Mouse (Mus musculus) midbrain, embryonic 16.5 days (tissue): ENCODE measurements at regions not wholly inside any gene's neighbourhood (a gene's known extent, or its start where the extent isn't known, plus 50 kb on each side); places are given as distances from the start of the nearest gene placed in this dataset.

Experiments used
- ATAC-seq: fragments of 200-750 bp; cut with Nextera tagmentation; 2 replicates; pipeline ENCODE4 v1.8.0; 2017; ENCODE audit warnings: moderate TSS enrichment
- H3K27ac ChIP-seq: fragments of 300-500 bp; sonication (generic); 2 replicates; pipeline ENCODE4 v1.5.1; 2014; ENCODE audit warnings: mild to moderate bottlenecking, low read length, mixed read lengths
- H3K27me3 ChIP-seq: fragments of 300-500 bp; sonication (generic); 2 replicates; pipeline ENCODE4 v1.6.1; 2014; ENCODE audit warnings: low read depth, low read length, mixed read lengths; ENCODE audit not compliant: control insufficient read depth, insufficient read depth
- H3K36me3 ChIP-seq: fragments of 300-500 bp; sonication (generic); 2 replicates; pipeline ENCODE4 v1.6.1; 2014; ENCODE audit warnings: mild to moderate bottlenecking, low read length, moderate library complexity, mixed read lengths; ENCODE audit not compliant: control insufficient read depth, insufficient read depth
- H3K4me1 ChIP-seq: fragments of 300-500 bp; sonication (generic); 2 replicates; pipeline ENCODE4 v1.6.1; 2014; ENCODE audit warnings: mild to moderate bottlenecking, low read length, mixed read lengths; ENCODE audit not compliant: control insufficient read depth, insufficient read depth
- H3K4me2 ChIP-seq: fragments of 300-500 bp; sonication (generic); 2 replicates; pipeline ENCODE4 v1.6.1; 2014; ENCODE audit warnings: mild to moderate bottlenecking, low read length, mixed read lengths
- H3K4me3 ChIP-seq: fragments of 300-500 bp; sonication (generic); 2 replicates; pipeline ENCODE4 v1.5.1; 2014; ENCODE audit warnings: low read depth, mild to moderate bottlenecking, low read length, moderate library complexity, mixed read lengths
- H3K9ac ChIP-seq: fragments of 300-500 bp; sonication (generic); 2 replicates; pipeline ENCODE4 v1.6.1; 2014; ENCODE audit warnings: low read depth, low read length, mixed read lengths
- H3K9me3 ChIP-seq: fragments of 300-500 bp; sonication (generic); replicated peaks from 2 replicates; pipeline ENCODE4 v1.6.1; 2014; ENCODE audit warnings: mild to moderate bottlenecking, low read length, mixed read lengths; ENCODE audit not compliant: control insufficient read depth, poor library complexity, severe bottlenecking
- WGBS: fragments of 180-500 bp; shearing (Covaris S2); extraction: QIAGEN DNeasy Blood & Tissue Kit; methylation state at CpG from one replicate; pipeline ENCODE4 v1.1.7; 2014; 5-methylcytosine and 5-hydroxymethylcytosine counted together

DNA sequence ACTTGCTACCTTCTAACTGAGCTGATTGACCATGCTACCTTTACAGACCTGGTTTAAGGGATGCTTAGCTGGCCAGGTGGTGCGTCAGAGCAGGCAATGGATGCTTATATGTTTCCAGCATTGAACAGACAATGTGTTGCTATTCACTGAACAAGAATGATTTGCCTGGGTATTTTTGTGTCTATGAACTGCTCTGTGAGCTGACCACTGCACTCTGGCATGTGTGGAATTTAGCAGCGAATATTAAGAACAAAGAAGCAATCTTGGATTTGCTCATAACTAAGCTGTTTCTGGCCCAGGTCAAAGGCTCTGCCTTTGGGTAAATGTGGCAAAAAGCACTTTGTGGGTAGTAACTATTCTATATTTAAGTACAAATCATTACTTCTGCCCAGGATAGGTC is 58.3 kb upstream of the Ccdc39 start:
- no peak overlapping the region for H3K9ac ChIP-seq
- H3K27ac ChIP-seq: no peak overlapping the region
- H3K27me3 ChIP-seq: no peaks in the 10 kb centered on the region
- H3K4me2 ChIP-seq: no peak overlapping the region
- 80% methylated on average over 2 of the region's 2 CpGs for WGBS
- H3K4me3 ChIP-seq: no peak overlapping the region
- ATAC-seq: no peak
- peaks cover 12% of the 10 kb centered on the region for H3K4me1 ChIP-seq
- H3K9me3 ChIP-seq: no peaks in the 10 kb centered on the region
- H3K36me3 ChIP-seq: no peaks in the 10 kb centered on the region

DNA sequence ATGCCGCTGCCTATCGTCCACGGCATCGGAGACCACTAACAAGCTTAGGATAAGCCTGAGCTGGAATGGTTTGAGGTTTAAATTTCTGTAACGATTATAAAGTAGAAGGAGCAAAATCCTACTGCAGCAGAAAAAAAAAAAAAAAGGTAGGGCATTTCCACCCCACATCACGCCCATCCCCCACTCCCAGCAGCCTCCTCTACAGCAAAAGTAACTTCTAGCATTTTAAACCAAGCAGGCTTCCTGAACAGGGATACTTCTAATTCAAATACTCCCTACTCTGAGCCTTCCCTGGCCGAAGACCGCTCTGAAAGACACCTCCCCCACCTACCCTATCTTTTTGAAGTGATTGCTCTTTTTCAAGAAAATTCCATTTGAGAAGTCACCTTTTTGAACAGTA is 59.2 kb upstream of the Ccdc39 start:
- H3K4me2 ChIP-seq: peak overlapping the region; percentile 2; the same call in 1 of the 2 replicates
- 0 out of 2 replicates have a peak overlapping the region, but pooled peaks have one; percentile 6 for H3K27ac ChIP-seq
- H3K4me1 ChIP-seq: peaks cover 12% of the 10 kb centered on the region
- 51% methylated on average over 8 of the region's 8 CpGs for WGBS
- no peak overlapping the region for H3K4me3 ChIP-seq
- no peaks in the 10 kb centered on the region for H3K9me3 ChIP-seq
- 0 out of 2 replicates have a peak, but pooled peaks have one; percentile 26 for ATAC-seq
- no peaks in the 10 kb centered on the region for H3K27me3 ChIP-seq
- no peak overlapping the region for H3K9ac ChIP-seq
- H3K36me3 ChIP-seq: no peaks in the 10 kb centered on the region

DNA sequence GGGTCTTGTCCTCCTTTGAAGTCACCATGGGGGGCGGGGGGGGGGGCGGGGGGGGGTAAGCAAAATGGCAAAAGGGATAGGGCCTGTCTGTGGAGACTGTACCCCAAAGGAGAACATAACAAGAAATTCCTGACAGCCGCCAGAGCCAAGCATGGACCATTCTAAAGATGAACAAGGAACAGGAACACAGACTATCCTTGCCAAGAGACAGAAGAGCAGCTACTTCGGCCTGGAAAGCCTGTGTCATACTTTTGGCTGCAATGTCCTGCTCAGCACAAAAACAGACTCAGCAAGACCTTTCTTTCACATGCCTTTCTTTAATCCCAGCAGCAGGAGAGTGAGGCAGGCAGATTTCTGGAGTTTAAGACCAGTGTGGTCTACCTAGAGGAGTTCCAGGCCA is 59.7 kb upstream of the Ccdc39 start:
- H3K27ac ChIP-seq: 0 out of 2 replicates have a peak overlapping the region, but pooled peaks have one; percentile 6
- 50% methylated on average over 4 of the region's 4 CpGs for WGBS
- no peak overlapping the region for H3K4me3 ChIP-seq
- no peak for ATAC-seq
- H3K36me3 ChIP-seq: no peaks in the 10 kb centered on the region
- peaks cover 12% of the 10 kb centered on the region for H3K4me1 ChIP-seq
- H3K9me3 ChIP-seq: no peaks in the 10 kb centered on the region
- no peak overlapping the region for H3K9ac ChIP-seq
- H3K27me3 ChIP-seq: no peaks in the 10 kb centered on the region
- no peak overlapping the region for H3K4me2 ChIP-seq

DNA sequence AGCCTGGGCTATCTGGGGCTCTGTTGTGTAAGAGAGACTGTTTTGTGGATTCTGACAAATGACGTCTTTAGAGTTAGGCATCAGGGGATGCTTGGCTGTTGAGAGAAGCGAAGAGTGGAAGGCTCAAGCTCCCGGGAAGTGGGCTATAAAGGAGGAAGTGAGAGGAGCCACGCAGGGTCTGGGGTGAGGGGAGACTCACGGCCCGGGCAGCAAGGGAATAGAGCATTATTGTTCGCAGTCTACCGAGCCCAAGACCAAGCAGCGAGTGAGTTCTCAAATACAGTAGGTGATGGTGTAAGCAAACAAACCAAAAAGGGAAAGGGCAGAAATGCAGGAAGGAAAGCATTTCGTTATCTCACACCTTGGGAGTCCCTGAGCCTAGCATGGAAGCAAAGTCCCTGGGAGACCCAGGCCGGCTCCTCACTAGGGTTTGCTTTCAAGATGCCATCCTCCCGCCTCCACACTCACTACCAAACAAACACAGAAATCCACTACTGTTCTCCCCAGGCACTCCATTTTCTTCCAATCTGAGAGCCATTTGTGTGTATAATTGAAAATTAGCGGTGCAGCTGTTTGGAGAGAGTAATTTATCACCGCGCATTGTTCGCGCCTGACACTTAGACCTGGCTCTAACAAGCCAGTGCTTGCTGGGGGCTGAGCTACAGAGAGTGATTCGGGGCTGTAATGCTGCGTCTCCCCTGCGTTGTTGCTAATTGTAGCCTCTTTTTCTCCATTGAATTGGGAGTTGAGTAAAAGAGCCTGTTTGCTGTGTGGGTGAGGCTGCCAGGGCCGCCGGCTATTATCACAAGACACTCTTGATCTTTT is 61.0 kb upstream of the Ccdc39 start:
- H3K4me1 ChIP-seq: peaks cover 12% of the 10 kb centered on the region
- 44% methylated on average over 22 of the region's 22 CpGs for WGBS
- H3K4me3 ChIP-seq: no peak overlapping the region
- no peaks in the 10 kb centered on the region for H3K36me3 ChIP-seq
- no peak overlapping the region for H3K9ac ChIP-seq
- peak; percentile 87 for ATAC-seq
- H3K4me2 ChIP-seq: peak overlapping the region; percentile 29
- H3K27me3 ChIP-seq: no peaks in the 10 kb centered on the region
- no peaks in the 10 kb centered on the region for H3K9me3 ChIP-seq
- H3K27ac ChIP-seq: peak overlapping the region; percentile 35; the same call in 1 of the 2 replicates

DNA sequence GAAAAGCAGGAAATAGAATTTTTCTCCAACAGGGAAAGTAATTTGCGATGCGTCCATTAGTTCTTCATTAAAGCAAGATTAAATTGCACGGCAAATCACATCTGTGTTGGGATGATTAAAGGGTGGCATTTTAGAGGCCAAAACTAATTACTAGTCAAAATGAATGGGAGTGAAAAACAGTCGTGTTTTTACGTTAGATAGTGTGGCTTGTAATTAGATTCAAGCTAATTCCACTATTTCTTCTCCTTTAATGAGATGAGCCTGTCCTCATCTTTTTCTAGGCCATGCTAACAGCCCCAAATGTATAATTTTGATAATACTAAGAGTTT is 61.5 kb upstream of the Ccdc39 start:
- peak; percentile 63 for ATAC-seq

DNA sequence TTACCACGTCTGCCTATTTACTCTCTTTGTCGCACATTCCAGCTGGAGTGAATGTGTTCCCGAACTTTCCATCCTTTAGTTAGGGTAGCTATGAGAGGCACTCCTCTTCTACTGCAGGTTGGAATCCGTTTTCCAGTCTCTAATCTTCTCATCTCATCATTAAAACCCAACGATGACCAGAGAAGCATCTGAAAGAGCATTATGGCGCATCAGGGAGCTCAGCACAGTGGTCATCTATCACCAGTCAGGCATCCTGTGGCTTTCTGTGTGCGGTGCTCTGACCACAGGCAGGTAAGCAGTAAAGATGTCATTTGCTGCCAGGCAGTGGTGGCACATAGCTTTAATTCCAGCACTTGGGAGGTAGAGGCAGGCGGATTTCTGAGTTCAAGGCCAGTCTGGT is 63.0 kb upstream of the Ccdc39 start:
- Histone ChIP-seq H3K4me1 (peaks cover 12% of the 10 kb centered on the region), H3K36me3 (no peaks in the 10 kb centered on the region), H3K27ac (no peak overlapping the region), H3K9ac (no peak overlapping the region), H3K27me3 (no peaks in the 10 kb centered on the region), H3K4me3 (no peak overlapping the region), H3K4me2 (no peak overlapping the region), H3K9me3 (no peaks in the 10 kb centered on the region)
- no peak for ATAC-seq
- 88% methylated on average over 8 of the region's 8 CpGs for WGBS

More for the DNA sequence above, 61.5 kb upstream of the Ccdc39 start:
- Histone ChIP-seq H3K4me1 (peaks cover 12% of the 10 kb centered on the region), H3K36me3 (no peaks in the 10 kb centered on the region), H3K27ac (no peak overlapping the region), H3K4me3 (no peak overlapping the region), H3K9ac (no peak overlapping the region), H3K9me3 (no peaks in the 10 kb centered on the region), H3K27me3 (no peaks in the 10 kb centered on the region), H3K4me2 (no peak overlapping the region; the same call in 1 of the 2 replicates)
- WGBS: 25% methylated on average over 5 of the region's 5 CpGs

DNA sequence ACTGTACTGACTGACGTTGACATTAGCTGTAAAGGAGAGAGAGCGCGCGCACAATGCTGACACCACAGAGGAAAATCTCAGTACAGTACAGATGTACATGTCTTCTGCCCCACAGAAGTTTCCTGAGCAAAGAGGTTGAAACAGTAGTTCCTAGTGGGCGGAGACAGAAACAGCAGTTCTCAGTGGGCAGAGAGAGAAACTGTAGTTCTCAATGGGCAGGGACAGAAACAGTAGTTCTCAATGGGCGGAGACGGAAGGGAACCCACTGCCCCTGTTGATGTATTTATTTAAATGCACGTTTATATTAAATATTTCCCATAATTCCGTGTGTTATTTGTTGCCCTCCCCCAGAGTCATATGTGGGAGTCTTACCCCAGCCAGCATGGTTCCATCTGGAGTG is 67.4 kb upstream of the Ccdc39 start:
- no peak overlapping the region for H3K27ac ChIP-seq
- H3K27me3 ChIP-seq: no peaks in the 10 kb centered on the region
- no peak for ATAC-seq
- no peak overlapping the region for H3K4me3 ChIP-seq
- no peaks in the 10 kb centered on the region for H3K36me3 ChIP-seq
- no peak overlapping the region for H3K4me2 ChIP-seq
- H3K9ac ChIP-seq: no peak overlapping the region
- WGBS: 86% methylated on average over 9 of the region's 9 CpGs
- no peaks in the 10 kb centered on the region for H3K4me1 ChIP-seq
- no peaks in the 10 kb centered on the region for H3K9me3 ChIP-seq

DNA sequence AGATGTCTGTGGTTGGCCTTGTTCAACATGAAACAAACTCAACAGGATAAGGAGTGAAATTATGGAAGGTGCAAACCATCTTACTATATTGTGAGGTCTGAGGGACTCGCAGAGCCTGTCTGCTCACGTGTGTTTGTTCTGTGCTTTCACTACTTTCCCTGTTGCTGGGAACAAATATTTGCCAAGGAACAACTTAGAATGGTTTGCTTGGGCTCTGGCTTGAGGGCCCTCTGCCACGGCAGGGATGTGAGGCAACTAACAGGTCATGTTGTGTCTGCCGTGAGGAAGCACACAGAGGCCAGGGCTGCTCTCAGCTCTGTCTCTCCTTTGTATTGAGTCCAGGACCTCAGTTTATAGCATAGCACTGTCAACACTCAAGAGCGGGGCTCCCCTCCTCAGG is 69.4 kb upstream of the Ccdc39 start:
- WGBS: 89% methylated on average over 5 of the region's 5 CpGs
- Histone ChIP-seq H3K9ac (no peak overlapping the region), H3K9me3 (no peaks in the 10 kb centered on the region), H3K36me3 (no peaks in the 10 kb centered on the region), H3K4me1 (no peaks in the 10 kb centered on the region), H3K27me3 (no peaks in the 10 kb centered on the region), H3K4me3 (no peak overlapping the region), H3K27ac (no peak overlapping the region), H3K4me2 (no peak overlapping the region)
- no peak for ATAC-seq

DNA sequence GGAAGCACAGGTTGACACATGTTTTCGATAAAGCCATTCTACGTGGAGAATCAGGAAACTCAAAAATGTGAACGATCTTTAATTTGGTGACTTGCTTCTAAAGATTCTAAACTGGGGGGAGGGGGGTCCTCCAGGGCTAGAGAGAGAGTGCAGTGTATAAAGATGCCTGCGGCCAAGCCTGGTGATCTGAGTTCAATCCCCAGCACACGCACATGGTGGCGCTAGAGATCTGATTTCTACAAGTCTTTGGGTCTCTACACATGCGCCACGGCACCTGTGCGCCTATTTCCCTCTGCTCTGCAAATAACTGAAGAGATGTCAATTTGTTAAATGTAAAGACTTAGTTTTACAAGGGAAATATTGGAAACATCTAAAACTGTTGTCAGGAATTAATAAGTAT is 70.3 kb upstream of the Ccdc39 start:
- WGBS: 64% methylated on average over 9 of the region's 9 CpGs
- ATAC-seq: no peak

More for the DNA sequence above, 70.3 kb upstream of the Ccdc39 start:
- no peak overlapping the region for H3K27ac ChIP-seq
- no peaks in the 10 kb centered on the region for H3K4me1 ChIP-seq
- no peaks in the 10 kb centered on the region for H3K9me3 ChIP-seq
- H3K27me3 ChIP-seq: no peaks in the 10 kb centered on the region
- H3K4me2 ChIP-seq: no peak overlapping the region
- no peaks in the 10 kb centered on the region for H3K36me3 ChIP-seq
- no peak overlapping the region for H3K9ac ChIP-seq
- no peak overlapping the region for H3K4me3 ChIP-seq
